Mouse (Mus musculus): ENCODE measurements around the gene Ugt2b35.
"Not testable (repeated sequence)": the region's sequence is repeated elsewhere in the genome, so short reads cannot be mapped to it uniquely, and the experiment has no call there.

The Ugt2b35 gene

DNA sequence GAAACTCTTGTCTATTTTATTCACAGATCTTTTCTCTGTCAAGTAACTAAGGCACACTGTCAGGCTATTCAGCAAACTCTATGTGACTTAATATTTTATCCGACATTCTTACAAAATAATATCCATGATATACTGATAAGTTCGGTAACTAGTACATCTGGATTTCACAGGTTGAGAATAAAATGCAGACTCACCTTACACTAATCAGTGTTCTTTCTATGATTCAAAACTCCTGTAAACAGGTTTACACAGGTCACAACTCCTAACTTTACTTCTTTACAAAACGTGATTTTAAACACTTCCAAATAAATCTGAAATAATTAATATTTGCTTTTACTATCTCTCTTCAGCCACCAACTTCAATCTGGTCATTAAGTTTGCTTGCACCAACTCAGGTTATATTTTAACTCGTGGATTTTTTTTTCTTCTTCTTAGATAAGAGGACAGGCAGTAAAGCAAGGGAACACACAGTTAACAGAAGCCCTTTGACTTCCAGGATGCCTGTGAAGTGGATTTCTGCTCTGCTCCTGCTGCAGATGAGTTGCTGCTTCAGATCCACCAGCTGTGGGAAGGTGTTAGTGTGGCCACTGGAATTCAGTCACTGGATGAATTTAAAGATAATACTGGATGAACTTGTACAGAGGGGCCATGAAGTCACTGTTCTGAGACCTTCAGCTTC lies at the start of gene Ugt2b35:
Gene Ugt2b35 (plus strand): TSS at position 466 of the 679 bp plus-strand sequence.
- DNase-seq (ENCODE audit: low spot score in 2 of 2) = no peak

DNA sequence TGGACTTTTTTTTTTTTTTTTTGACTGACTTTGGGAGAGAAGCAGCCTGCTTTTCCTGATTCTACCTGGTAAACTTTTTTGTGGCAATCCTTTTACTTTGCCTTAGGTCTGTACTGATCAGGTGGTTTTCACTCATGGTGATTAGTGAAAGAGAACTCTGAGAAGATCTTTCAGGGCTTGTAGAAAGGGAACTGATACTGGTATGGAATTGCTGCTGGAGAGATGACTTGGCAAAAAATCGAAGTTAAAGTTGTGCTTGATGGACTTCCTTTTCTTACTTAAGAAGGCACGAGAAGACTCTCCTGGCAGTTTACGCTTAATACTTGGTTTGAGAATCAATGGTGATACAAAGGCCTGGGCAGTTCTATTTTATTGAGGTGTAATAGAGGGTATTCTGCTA lies 40.2 kb upstream of the Ugt2b35 start:
- no peak for DNase-seq (ENCODE audit: low spot score in 2 of 2)

- DNase-seq (ENCODE audit: low spot score in 2 of 2) = no peak
Measured at GRCm38 (mm10) chr5:86961587-86962358, 38.9 kb upstream of the Ugt2b35 start.

DNA sequence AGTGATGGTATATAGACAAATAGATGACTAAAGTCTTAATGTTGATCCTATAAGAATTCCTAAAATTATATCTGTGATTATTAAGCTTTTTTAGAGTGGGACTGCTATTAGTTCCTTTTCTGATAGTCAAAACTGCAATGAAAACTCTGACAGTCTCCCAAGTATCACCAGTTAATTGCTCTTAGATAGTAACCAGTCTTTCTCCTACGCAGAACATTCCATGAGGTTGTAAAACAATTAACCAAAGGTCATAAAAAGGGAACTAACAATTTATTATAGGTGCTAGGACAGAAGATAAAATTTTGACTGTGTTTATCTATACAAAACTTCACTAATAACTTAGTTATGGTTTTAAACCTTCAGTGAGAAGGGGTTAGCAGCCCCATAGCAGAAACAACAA lies 37.8 kb upstream of the Ugt2b35 start:
- not testable (repeated sequence) for DNase-seq (ENCODE audit: low spot score in 2 of 2)

DNA sequence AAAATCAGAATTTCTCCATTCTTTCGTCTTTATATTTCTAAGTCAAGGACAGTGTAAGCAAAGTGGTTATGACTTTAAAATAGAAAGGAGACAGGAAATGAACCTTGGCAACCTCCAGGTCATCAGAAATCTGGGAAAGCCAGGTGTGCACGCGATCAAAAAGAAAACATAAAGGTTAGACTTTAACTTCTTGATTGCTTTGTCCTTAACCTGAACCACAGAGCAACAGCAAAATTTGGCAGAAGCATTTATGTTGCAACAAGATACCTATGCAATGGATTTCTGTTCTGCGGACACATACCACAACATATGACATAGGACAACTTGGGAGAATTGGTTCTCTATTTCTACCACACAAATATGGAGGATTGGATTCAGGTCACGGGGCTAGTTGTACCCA lies 33.4 kb upstream of the Ugt2b35 start:
- DNase-seq (ENCODE audit: low spot score in 2 of 2) = not testable (repeated sequence)

DNA sequence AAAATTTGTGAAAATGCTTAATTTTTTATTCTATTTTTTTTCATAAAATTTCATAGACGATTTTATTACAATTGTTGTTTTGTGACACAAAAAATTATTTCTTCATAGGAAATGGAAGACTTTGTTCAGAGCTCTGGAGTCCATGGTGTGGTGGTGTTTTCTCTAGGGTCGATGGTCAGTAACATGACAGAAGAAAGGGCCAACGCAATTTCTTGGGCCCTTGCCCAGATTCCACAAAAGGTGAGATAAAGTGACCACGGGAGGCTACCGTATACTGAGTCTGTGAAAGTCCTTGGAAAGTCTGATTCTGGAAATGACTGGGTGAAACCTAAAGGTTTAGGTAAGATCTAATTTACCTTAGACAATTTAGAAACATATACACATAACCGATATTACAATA lies 4.1 kb downstream of the Ugt2b35 start:
- no peak for DNase-seq (ENCODE audit: low spot score in 2 of 2)

GRCm38 (mm10) chr5:87015477-87015876 lies 14.8 kb downstream of the Ugt2b35 start:
- DNase-seq (ENCODE audit: low spot score in 2 of 2) = no peak

- DNase-seq (ENCODE audit: low spot score in 2 of 2) = no peak
Measured at GRCm38 (mm10) chr5:87027359-87027758, 26.7 kb downstream of the Ugt2b35 start.

- no peak for DNase-seq (ENCODE audit: low spot score in 2 of 2)
Measured at GRCm38 (mm10) chr5:87030624-87031023, 30.0 kb downstream of the Ugt2b35 start.
